Mouse (Mus musculus) forebrain, embryonic 14.5 days (tissue): ENCODE measurements at regions not wholly inside any gene's neighbourhood (a gene's known extent, or its start where the extent isn't known, plus 50 kb on each side); places are given as distances from the start of the nearest gene placed in this dataset.

ENCODE experiments used
- ATAC-seq: fragments of 200-750 bp; cut with Nextera tagmentation; 2 replicates; pipeline ENCODE4 v1.8.0; 2017; ENCODE audit warnings: mild to moderate bottlenecking, moderate library complexity
- DNase-seq: peaks from one replicate; pipeline ENCODE4 v3.0.0-alpha.2; 2015; ENCODE audit warnings: low spot score
- H3K27ac ChIP-seq: fragments of 300-500 bp; sonication (generic); 2 replicates; pipeline ENCODE4 v1.5.1; 2014; ENCODE audit warnings: low read depth, mild to moderate bottlenecking, control low read depth, low read length, moderate library complexity
- H3K27me3 ChIP-seq: fragments of 300-500 bp; sonication (generic); replicated peaks from 2 replicates; pipeline ENCODE4 v1.6.1; 2014; ENCODE audit warnings: low read length, control low read depth, mixed read lengths; ENCODE audit not compliant: control insufficient read depth, insufficient read depth
- H3K36me3 ChIP-seq: fragments of 300-500 bp; sonication (generic); 2 replicates; pipeline ENCODE4 v1.6.1; 2014; ENCODE audit warnings: low read length, control low read depth; ENCODE audit not compliant: control insufficient read depth, insufficient read depth
- H3K4me1 ChIP-seq: fragments of 300-500 bp; sonication (generic); 2 replicates; pipeline ENCODE4 v1.6.1; 2014; ENCODE audit warnings: antibody characterized with exemption, low read length, control low read depth; ENCODE audit not compliant: control insufficient read depth, insufficient read depth
- H3K4me2 ChIP-seq: fragments of 300-500 bp; sonication (generic); 2 replicates; pipeline ENCODE4 v1.6.1; 2014; ENCODE audit warnings: mild to moderate bottlenecking, control low read depth, low read length
- H3K4me3 ChIP-seq: fragments of 300-500 bp; sonication (generic); 2 replicates; pipeline ENCODE4 v1.5.1; 2014; ENCODE audit warnings: low read depth, low read length, control low read depth
- H3K9ac ChIP-seq: fragments of 300-500 bp; sonication (generic); 2 replicates; pipeline ENCODE4 v1.6.1; 2014; ENCODE audit warnings: mild to moderate bottlenecking, low read length, control low read depth, moderate library complexity
- H3K9me3 ChIP-seq: fragments of 300-500 bp; sonication (generic); replicated peaks from 2 replicates; pipeline ENCODE4 v1.6.1; 2016; ENCODE audit warnings: low read length, control low read depth, mixed read lengths; ENCODE audit not compliant: control insufficient read depth
- WGBS: fragments of 180-500 bp; shearing (Covaris S2); extraction: QIAGEN DNeasy Blood & Tissue Kit; methylation state at CpG from one replicate; pipeline ENCODE4 v1.1.7; 2014; 5-methylcytosine and 5-hydroxymethylcytosine counted together

GRCm38 (mm10) chr4:105356616-105357015 is 199.5 kb downstream of the Plpp3 start:
- Histone ChIP-seq H3K36me3 (no peaks in the 10 kb centered on the region), H3K4me3 (no peak overlapping the region), H3K4me2 (no peak overlapping the region), H3K9ac (no peak overlapping the region), H3K4me1 (no peaks in the 10 kb centered on the region), H3K27me3 (no peaks in the 10 kb centered on the region), H3K27ac (no peak overlapping the region), H3K9me3 (no peaks in the 10 kb centered on the region)
- WGBS, result 40% methylated on average over 3 of the region's 3 CpGs
- DNase-seq (no peak), ATAC-seq (no peak)

- no peak overlapping the region for H3K27ac ChIP-seq
- peak; percentile 41 for DNase-seq
Observed at GRCm38 (mm10) chr4:105358725-105359124, 201.6 kb downstream of the Plpp3 start.

GRCm38 (mm10) chr4:105364496-105364895 is 207.3 kb downstream of the Plpp3 start:
- Histone ChIP-seq H3K36me3 (no peaks in the 10 kb centered on the region), H3K4me2 (no peak overlapping the region), H3K9me3 (no peaks in the 10 kb centered on the region), H3K27me3 (no peaks in the 10 kb centered on the region), H3K9ac (no peak overlapping the region), H3K4me1 (no peaks in the 10 kb centered on the region), H3K4me3 (no peak overlapping the region), H3K27ac (no peak overlapping the region)
- ATAC-seq (no peak), DNase-seq (no peak)
- WGBS, result 79% methylated on average over 6 of the region's 6 CpGs

More at GRCm38 (mm10) chr4:105358725-105359124, 201.6 kb downstream of the Plpp3 start:
- 43% methylated on average over 2 of the region's 2 CpGs for WGBS
- no peak for ATAC-seq
- Histone ChIP-seq H3K36me3 (no peaks in the 10 kb centered on the region), H3K9me3 (no peaks in the 10 kb centered on the region), H3K4me2 (no peak overlapping the region), H3K4me1 (no peaks in the 10 kb centered on the region), H3K4me3 (no peak overlapping the region), H3K27me3 (no peaks in the 10 kb centered on the region), H3K9ac (no peak overlapping the region)

GRCm38 (mm10) chr4:105365076-105365475 is 207.9 kb downstream of the Plpp3 start:
- H3K9ac ChIP-seq, result no peak overlapping the region

GRCm38 (mm10) chr4:105376591-105376990 is 219.4 kb downstream of the Plpp3 start:
- no peak for DNase-seq
- Histone ChIP-seq H3K4me2 (no peak overlapping the region), H3K4me3 (no peak overlapping the region), H3K27ac (no peak overlapping the region), H3K9me3 (no peaks in the 10 kb centered on the region), H3K9ac (no peak overlapping the region), H3K27me3 (no peaks in the 10 kb centered on the region), H3K4me1 (no peaks in the 10 kb centered on the region), H3K36me3 (no peaks in the 10 kb centered on the region)
- ATAC-seq, result no peak
- WGBS, result 72% methylated on average over 5 of the region's 5 CpGs

More at GRCm38 (mm10) chr4:105365076-105365475, 207.9 kb downstream of the Plpp3 start:
- H3K4me2 ChIP-seq, result no peak overlapping the region
- DNase-seq, result no peak
- H3K4me1 ChIP-seq, result no peaks in the 10 kb centered on the region
- H3K36me3 ChIP-seq, result no peaks in the 10 kb centered on the region
- 88% methylated on average over 5 of the region's 5 CpGs for whole genome bisulfite sequencing
- no peak overlapping the region for H3K4me3 ChIP-seq
- no peaks in the 10 kb centered on the region for H3K9me3 ChIP-seq
- no peak overlapping the region for H3K27ac ChIP-seq
- no peak for ATAC-seq
- no peaks in the 10 kb centered on the region for H3K27me3 ChIP-seq

GRCm38 (mm10) chr4:105377469-105378187 is 220.5 kb downstream of the Plpp3 start:
- Histone ChIP-seq H3K4me3 (no peak overlapping the region), H3K36me3 (no peaks in the 10 kb centered on the region), H3K27ac (no peak overlapping the region), H3K27me3 (no peaks in the 10 kb centered on the region), H3K9ac (no peak overlapping the region), H3K9me3 (no peaks in the 10 kb centered on the region), H3K4me2 (no peak overlapping the region), H3K4me1 (no peaks in the 10 kb centered on the region)
- no peak for DNase-seq
- no peak for ATAC-seq
- WGBS, result 75% methylated on average over 11 of the region's 11 CpGs

- Histone ChIP-seq H3K9me3 (no peaks in the 10 kb centered on the region), H3K36me3 (no peaks in the 10 kb centered on the region), H3K27ac (no peak overlapping the region), H3K9ac (no peak overlapping the region), H3K4me3 (no peak overlapping the region), H3K4me1 (no peaks in the 10 kb centered on the region), H3K4me2 (no peak overlapping the region), H3K27me3 (no peaks in the 10 kb centered on the region)
- ATAC-seq (no peak), DNase-seq (no peak)
- 91% methylated on average over 3 of the region's 3 CpGs for WGBS
Observed at GRCm38 (mm10) chr4:105384826-105385225, 227.7 kb downstream of the Plpp3 start.

- DNase-seq, result no peak
- no peak overlapping the region for H3K9ac ChIP-seq
- WGBS, result 92% methylated on average over 5 of the region's 5 CpGs
- H3K27ac ChIP-seq, result no peak overlapping the region
- H3K4me2 ChIP-seq, result no peak overlapping the region
- no peak overlapping the region for H3K4me3 ChIP-seq
- H3K27me3 ChIP-seq, result no peaks in the 10 kb centered on the region
- H3K4me1 ChIP-seq, result no peaks in the 10 kb centered on the region
- no peaks in the 10 kb centered on the region for H3K36me3 ChIP-seq
- no peaks in the 10 kb centered on the region for H3K9me3 ChIP-seq
- no peak for ATAC-seq
Observed at GRCm38 (mm10) chr4:105385481-105385880, 228.3 kb downstream of the Plpp3 start.

GRCm38 (mm10) chr4:105390378-105390777 is 233.2 kb downstream of the Plpp3 start:
- Histone ChIP-seq H3K4me3 (no peak overlapping the region), H3K27me3 (no peaks in the 10 kb centered on the region), H3K4me1 (no peaks in the 10 kb centered on the region), H3K4me2 (no peak overlapping the region), H3K36me3 (no peaks in the 10 kb centered on the region), H3K27ac (no peak overlapping the region), H3K9me3 (no peaks in the 10 kb centered on the region), H3K9ac (no peak overlapping the region)
- no peak for ATAC-seq
- 32% methylated on average over 5 of the region's 5 CpGs for WGBS
- DNase-seq, result no peak
